Mouse (Mus musculus) bone marrow macrophage, adult 2 months (primary cell): ENCODE data around the gene Slc6a16.

Experiments used
- CTCF ChIP-seq: IDR thresholded peaks from 2 replicates; pipeline ENCODE4 v1.5.1; 2012; ENCODE audit warnings: low read depth, mild to moderate bottlenecking, low read length, moderate library complexity
- POLR2A ChIP-seq: IDR thresholded peaks from 2 replicates; pipeline ENCODE4 v1.6.1; 2012; ENCODE audit warnings: mild to moderate bottlenecking, low read depth, low read length, borderline replicate concordance

DNA sequence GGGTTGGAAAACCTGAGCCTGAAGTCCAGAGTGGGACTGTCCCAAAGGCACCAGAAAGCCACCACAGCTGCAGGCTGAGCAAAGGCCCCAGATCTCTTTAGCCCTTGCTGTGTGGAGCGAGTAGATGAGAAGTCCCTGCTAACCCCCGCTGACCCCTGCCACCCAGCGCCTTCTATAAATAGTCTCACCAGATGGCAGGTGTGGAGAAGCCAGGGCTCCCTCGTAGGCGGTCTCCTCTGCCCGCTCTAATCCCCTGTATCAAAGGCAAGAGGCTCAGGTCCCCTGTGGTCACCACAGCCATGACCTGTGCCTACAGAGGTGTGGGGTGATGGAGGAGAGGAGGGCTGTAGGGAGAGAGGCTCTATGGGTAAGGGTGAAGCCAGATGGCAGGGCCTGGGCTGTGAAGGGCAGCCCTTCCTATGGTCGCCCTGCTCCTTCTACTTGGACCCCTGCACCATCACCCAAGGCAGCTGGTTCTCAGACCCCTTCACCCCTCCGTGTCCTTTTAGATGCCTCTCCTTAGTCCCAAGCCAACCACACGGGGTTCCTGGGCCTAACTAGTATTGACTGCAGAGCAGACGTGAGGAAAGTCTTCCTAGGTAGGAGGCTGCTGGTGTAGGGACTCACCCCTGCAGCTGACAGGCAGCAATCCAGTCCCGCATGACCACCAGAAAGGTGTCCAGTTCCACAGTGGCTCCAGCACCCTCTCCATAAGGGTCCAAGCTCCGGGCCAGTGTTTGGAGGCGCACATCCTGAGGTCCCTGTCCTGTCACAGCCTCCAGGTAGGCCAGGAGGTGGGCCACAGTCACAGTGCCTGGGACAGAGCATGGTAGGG is 45.3 kb upstream of the Slc6a16 start:
- no peak for TF ChIP-seq CTCF
- TF ChIP-seq POLR2A, result no peak
